Mouse (Mus musculus) bone marrow macrophage, adult 2 months (primary cell): ENCODE measurements around the gene Cdk19.

Experiments used
- CTCF ChIP-seq: IDR thresholded peaks from 2 replicates; pipeline ENCODE4 v1.5.1; 2012; ENCODE audit warnings: low read depth, mild to moderate bottlenecking, low read length, moderate library complexity
- POLR2A ChIP-seq: IDR thresholded peaks from 2 replicates; pipeline ENCODE4 v1.6.1; 2012; ENCODE audit warnings: mild to moderate bottlenecking, low read depth, low read length, borderline replicate concordance

GRCm38 (mm10) chr10:40312781-40313180 is 26.6 kb upstream of the Cdk19 start:
- TF ChIP-seq POLR2A = no peak
- no peak for TF ChIP-seq CTCF
